8 mouse cellular contexts compared by ENCODE assay signal in the genomic region with DNA sequence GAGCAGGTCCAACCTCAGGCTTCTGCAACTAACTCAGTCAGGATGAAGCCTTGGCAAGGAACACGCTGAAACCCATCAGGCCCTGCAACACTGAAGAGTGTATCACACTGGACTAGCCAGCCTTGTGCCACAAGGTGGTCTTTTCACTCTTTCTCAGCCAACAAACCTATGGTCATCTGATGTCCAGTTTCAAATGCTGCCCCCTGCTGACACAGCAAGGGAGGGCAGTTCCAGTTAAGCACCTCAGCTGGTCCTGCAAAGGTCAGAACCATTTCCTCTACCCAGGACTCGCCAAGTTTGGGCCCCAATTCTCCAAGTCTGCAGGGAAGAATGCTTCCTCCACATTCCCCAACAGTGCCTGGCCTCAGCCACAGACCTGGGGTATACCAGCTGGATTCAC. TPM values are rescaled to one million over a fixed set of nuclear protein-coding genes. Genes with fewer than 3 reads are reported as not detected.
A peak's percentile ranks its signal among the peaks of the same experiment; 100 is the strongest.
DNase-seq lines count a peak whose midpoint lies in the region; ATAC-seq and TF ChIP-seq lines count a peak whose summit lies in the region.

No protein-coding gene starts in this region.

- peak; percentile 57 for TF ChIP-seq CTCF in E14TG2a.4 (conservative IDR thresholded peaks at IDR 0.05; ENCODE audit: low read length)
- peak; percentile 63 for TF ChIP-seq CTCF in midbrain, postnatal 0 days (IDR thresholded peaks at IDR 0.05)

- no peak overlapping the region for H3K27ac ChIP-seq in hindbrain, embryonic 12.5 days
- H3K27ac ChIP-seq in limb, embryonic 15.5 days: no peak overlapping the region
- H3K27ac ChIP-seq in midbrain, postnatal 0 days (ENCODE audit: low read depth, low read length): no peak overlapping the region

- peaks cover 82% of the 10 kb centered on the region for H3K4me1 ChIP-seq in E14TG2a.4 (replicated peaks; ENCODE audit: low read depth, low read length)
- H3K4me1 ChIP-seq in hindbrain, embryonic 12.5 days: peaks cover 36% of the 10 kb centered on the region
- H3K4me1 ChIP-seq in limb, embryonic 15.5 days: peaks cover 42% of the 10 kb centered on the region
- H3K4me1 ChIP-seq in midbrain, postnatal 0 days (ENCODE audit: insufficient read depth, low read length): peaks cover 23% of the 10 kb centered on the region

- WGBS in hindbrain, embryonic 12.5 days: 34% methylated on average over 2 of the region's 2 CpGs
- WGBS in limb, embryonic 15.5 days: 44% methylated on average over 2 of the region's 2 CpGs
- WGBS in midbrain, postnatal 0 days: 39% methylated on average over 2 of the region's 2 CpGs

- DNase-seq in 416B (ENCODE audit: low read depth): peak; percentile 73
- peak; percentile 63 for DNase-seq in embryo, embryonic 11 days
- DNase-seq in midbrain, postnatal 0 days (ENCODE audit: low spot score): no peak
- DNase-seq in layer of hippocampus, adult 9-11 months: no peak
- DNase-seq in layer of hippocampus, postnatal 14 days (ENCODE audit: low spot score in 2 of 2): no peak

- no peaks in the 10 kb centered on the region for H3K9me3 ChIP-seq in E14TG2a.4 (ENCODE audit: low read length)
- no peaks in the 10 kb centered on the region for H3K9me3 ChIP-seq in hindbrain, embryonic 12.5 days (replicated peaks)
- no peaks in the 10 kb centered on the region for H3K9me3 ChIP-seq in limb, embryonic 15.5 days
- H3K9me3 ChIP-seq in midbrain, postnatal 0 days (ENCODE audit: low read length): no peaks in the 10 kb centered on the region

- H3K27me3 ChIP-seq in E14TG2a.4 (ENCODE audit: insufficient read depth, low read length): no peaks in the 10 kb centered on the region
- H3K27me3 ChIP-seq in hindbrain, embryonic 12.5 days: no peaks in the 10 kb centered on the region
- H3K27me3 ChIP-seq in limb, embryonic 15.5 days: no peaks in the 10 kb centered on the region
- no peaks in the 10 kb centered on the region for H3K27me3 ChIP-seq in midbrain, postnatal 0 days (ENCODE audit: insufficient read depth, low read length)

- peaks cover 64% of the 10 kb centered on the region for H3K36me3 ChIP-seq in E14TG2a.4 (ENCODE audit: insufficient read depth, low read length)
- H3K36me3 ChIP-seq in hindbrain, embryonic 12.5 days: peaks cover 48% of the 10 kb centered on the region
- peaks cover 42% of the 10 kb centered on the region for H3K36me3 ChIP-seq in limb, embryonic 15.5 days
- H3K36me3 ChIP-seq in midbrain, postnatal 0 days (ENCODE audit: insufficient read depth, low read length): peaks cover 41% of the 10 kb centered on the region

- H3K4me2 ChIP-seq in hindbrain, embryonic 12.5 days (replicated peaks): peak overlapping the region; percentile 95
- H3K4me2 ChIP-seq in limb, embryonic 15.5 days: peak overlapping the region; percentile 64
- H3K4me2 ChIP-seq in midbrain, postnatal 0 days (ENCODE audit: low read depth, low read length, poor library complexity, severe bottlenecking): peak overlapping the region; percentile 62

- peak overlapping the region; percentile 98 for H3K9ac ChIP-seq in hindbrain, embryonic 12.5 days
- H3K9ac ChIP-seq in limb, embryonic 15.5 days: 0 out of 2 replicates have a peak overlapping the region, but pooled peaks have one; percentile 5
- H3K9ac ChIP-seq in midbrain, postnatal 0 days (replicated peaks; ENCODE audit: low read length, poor library complexity, severe bottlenecking): 0 out of 2 replicates have a peak overlapping the region, but pooled peaks have one; percentile 86

- peak overlapping the region; percentile 98 for H3K4me3 ChIP-seq in E14TG2a.4 (replicated peaks; ENCODE audit: low read length)
- peak overlapping the region; percentile 91 for H3K4me3 ChIP-seq in hindbrain, embryonic 12.5 days
- no peak overlapping the region for H3K4me3 ChIP-seq in limb, embryonic 15.5 days
- H3K4me3 ChIP-seq in midbrain, postnatal 0 days (ENCODE audit: low read depth, low read length): peak overlapping the region; percentile 95; the same call in 1 of the 2 replicates

- ATAC-seq in hindbrain, embryonic 12.5 days (ENCODE audit: low FRiP score): no peak
- no peak for ATAC-seq in limb, embryonic 15.5 days (ENCODE audit: insufficient number of reproducible peaks, low FRiP score, low TSS enrichment, low read depth)
- ATAC-seq in midbrain, postnatal 0 days (ENCODE audit: low FRiP score): no peak

RNA-seq across cellular contexts. Expression of a gene that starts 8.5 kb away (rescaled TPM):
- polyA plus RNA-seq in hindbrain, embryonic 12.5 days (2016; fragmentation: Nextera tagmentation; extraction: Ambion mirVana): 95.6 and 98.0 TPM in 2 replicates
- polyA plus RNA-seq in limb, embryonic 15.5 days (2015; fragmentation: Nextera tagmentation; extraction: Ambion mirVana): 58.8 and 60.3 TPM in 2 replicates
- 67.6 and 71.2 TPM in 2 replicates for total RNA-seq in midbrain, postnatal 0 days (2014; rRNA removed)
- polyA plus RNA-seq in midbrain, postnatal 0 days (2015; fragmentation: Nextera tagmentation; extraction: Ambion mirVana): 51.7 and 52.0 TPM in 2 replicates
- total RNA-seq in layer of hippocampus, postnatal 14 days (2021): 100 to 1,000 TPM; 114 to 115 TPM

RNA-seq across cellular contexts. Expression of a gene that starts 16.1 kb away (rescaled TPM):
- not detected in 2 replicates for polyA plus RNA-seq in hindbrain, embryonic 12.5 days (2016; fragmentation: Nextera tagmentation; extraction: Ambion mirVana)
- polyA plus RNA-seq in limb, embryonic 15.5 days (2015; fragmentation: Nextera tagmentation; extraction: Ambion mirVana): not detected in 2 replicates
- 0.33 and 0.52 TPM in 2 replicates for total RNA-seq in midbrain, postnatal 0 days (2014; rRNA removed)
- 0.65 and 0.84 TPM in 2 replicates for polyA plus RNA-seq in midbrain, postnatal 0 days (2015; fragmentation: Nextera tagmentation; extraction: Ambion mirVana)
- total RNA-seq in layer of hippocampus, postnatal 14 days (2021): under 1 TPM; 0.12 to 0.18 TPM

Comparison
In these comparisons a context has a peak if more than half of its experiments do, and no peak if none do; other contexts are left out.
1. DNase-seq: peak in 416B (single experiment) and embryo, embryonic 11 days (single experiment); none in midbrain, postnatal 0 days (single experiment), layer of hippocampus, adult 9-11 months (single experiment) and layer of hippocampus, postnatal 14 days (0 of 2).
2. H3K9ac ChIP-seq: peak in every context shown above with its lines; median percentile 98 in hindbrain, embryonic 12.5 days; 86 in midbrain, postnatal 0 days; 5 in limb, embryonic 15.5 days.
3. Peak in every context shown above with its lines, with median percentiles within 50 percentile points of each other: H3K4me2 ChIP-seq.